ENCODE assay signal across 1 mouse cellular context in the genomic region with DNA sequence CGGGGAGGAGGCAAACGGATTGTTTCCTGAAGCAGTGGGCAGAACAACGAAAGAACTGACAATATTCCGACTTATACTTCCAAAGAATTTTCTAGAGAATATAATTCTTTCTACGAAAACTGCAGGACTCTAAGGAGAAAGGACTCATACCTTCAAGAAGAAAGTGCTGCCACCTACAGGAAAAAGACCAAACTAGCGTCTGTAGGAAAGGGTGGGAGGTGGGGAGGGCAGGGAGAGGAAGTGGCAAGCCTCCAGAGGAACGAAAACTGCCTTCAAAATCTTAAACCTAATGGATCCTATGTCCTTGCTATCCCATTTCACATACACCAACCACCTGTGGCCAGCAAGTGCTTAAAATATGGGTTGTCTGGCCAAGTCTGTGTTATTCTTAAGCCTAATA. TPM values are rescaled to one million over a fixed set of nuclear protein-coding genes. Genes with fewer than 3 reads are reported as not detected.
"Had no signal": no experiment of that assay in that cellular context is flagged by ENCODE, and none has a peak within 500 bp of the region (broad histone marks: within the 10 kb centered on the region; RNA-seq: fewer than 3 reads in every experiment).

No protein-coding gene starts in this region.

RNA-seq across cellular contexts. Expression of a gene that starts 31.7 kb away (rescaled TPM):
- total RNA-seq: monocyte, adult 5-6 weeks had no signal
